Mouse (Mus musculus): ENCODE data around the gene Hcls1. TPM values are rescaled to one million over a fixed set of nuclear protein-coding genes. Genes with fewer than 3 reads are reported as not detected.

The Hcls1 gene
- polyA plus RNA-seq, 3 experiments from 2014 or later, result 180 to 219 (median 188) TPM

DNA sequence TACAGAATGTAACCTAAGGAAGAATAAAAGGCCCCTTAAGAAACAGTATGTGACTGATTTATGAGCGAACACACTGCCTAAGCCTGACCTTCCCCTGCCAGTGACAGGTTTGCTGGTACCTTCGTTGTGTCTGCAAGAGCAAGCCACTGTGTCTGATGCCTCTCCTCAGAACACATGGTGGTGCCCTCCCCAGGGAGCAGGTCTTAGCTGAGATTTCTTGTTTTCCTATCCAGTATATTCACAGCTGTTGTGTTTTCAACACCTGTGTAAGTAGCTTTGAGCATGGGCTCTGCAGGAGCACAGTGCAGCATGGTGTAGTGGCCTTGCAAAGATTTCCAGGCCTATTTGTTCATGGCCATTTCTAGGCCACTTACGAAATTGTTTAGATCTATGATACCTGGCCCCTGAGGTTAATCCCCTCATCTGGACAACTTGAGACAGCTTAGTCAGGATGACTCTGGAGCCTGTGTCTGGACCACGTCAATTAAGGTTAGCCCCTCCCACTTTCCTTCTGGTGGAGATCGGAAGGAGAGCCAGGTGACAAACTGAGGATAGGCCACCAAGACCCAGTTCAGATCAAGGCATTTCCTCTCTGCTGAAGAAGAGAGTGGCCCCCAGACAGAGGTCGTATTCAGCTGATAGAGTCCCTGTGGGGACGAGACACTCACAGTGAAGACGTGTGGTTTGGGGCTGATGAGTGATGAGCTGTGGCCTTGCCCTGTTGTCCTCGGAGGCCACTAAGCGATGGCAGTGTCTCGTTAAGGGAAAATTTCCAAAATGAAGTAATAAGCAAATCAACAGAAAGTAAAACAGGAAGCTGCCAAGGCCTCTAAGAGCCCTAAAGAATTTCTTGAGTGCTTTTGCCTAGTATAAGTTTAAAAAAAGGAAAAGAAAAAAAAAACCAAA, 4.3 kb upstream of the Hcls1 start:
- no peak for ATAC-seq

DNA sequence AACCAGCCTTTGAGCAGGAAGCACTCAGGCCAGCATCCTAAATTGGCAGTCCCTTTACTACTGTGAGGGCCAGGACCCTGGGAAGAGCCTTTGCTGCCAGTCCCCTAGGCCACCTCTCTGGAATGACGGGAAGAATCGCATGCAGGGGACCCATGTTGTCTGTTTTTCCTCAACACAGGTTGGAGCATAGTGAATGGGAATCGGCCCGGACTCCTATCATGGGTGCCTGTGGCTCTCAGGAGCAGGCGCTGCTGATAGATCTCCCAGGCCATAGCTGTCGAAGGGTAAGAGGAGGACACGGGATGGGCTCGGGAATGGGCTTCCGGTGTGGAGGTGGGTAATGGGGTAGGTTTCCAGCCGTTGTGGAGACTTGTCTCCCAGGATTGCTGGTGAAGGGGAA, 3.4 kb upstream of the Hcls1 start:
- no peak for ATAC-seq

DNA sequence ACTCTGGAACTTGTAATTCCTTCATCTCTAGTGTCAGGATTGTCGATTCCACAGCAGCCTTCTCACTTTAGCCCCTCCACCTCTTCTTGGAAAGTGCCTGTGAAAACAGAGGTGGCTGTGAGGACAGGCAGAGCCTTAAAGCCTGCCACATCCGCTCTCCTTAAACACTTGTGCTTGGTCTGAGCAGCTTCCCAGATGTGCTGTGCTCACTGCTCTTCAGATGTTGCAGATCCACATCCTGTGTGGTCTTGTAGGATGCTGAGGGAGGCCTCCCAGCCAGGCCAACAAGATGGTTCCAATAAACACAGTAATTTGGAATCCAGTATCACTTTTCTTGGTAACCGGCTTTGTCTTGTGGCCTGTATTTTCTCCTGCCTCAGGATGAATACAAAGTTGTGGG, 2.8 kb upstream of the Hcls1 start:
- no peak for ATAC-seq

DNA sequence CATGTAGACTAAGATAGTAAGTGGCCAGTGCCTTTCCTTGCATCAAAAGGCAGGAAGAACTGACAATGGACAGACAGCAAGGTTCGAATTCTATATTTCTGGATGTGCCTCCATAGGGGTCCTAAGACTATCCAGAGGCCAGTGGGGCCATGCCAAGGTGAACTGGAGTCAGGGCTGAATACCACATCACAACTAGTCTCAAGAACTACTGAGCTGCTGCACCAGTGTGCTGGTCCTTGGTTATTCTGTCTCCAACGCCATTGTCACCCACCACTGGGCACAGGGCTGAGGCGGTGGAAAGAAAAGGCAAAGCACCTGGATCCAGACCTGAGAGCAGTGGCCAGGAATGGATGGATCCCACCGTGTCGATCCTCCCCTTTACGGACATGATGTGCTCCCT, 2.2 kb upstream of the Hcls1 start:
- ATAC-seq, result no peak

DNA sequence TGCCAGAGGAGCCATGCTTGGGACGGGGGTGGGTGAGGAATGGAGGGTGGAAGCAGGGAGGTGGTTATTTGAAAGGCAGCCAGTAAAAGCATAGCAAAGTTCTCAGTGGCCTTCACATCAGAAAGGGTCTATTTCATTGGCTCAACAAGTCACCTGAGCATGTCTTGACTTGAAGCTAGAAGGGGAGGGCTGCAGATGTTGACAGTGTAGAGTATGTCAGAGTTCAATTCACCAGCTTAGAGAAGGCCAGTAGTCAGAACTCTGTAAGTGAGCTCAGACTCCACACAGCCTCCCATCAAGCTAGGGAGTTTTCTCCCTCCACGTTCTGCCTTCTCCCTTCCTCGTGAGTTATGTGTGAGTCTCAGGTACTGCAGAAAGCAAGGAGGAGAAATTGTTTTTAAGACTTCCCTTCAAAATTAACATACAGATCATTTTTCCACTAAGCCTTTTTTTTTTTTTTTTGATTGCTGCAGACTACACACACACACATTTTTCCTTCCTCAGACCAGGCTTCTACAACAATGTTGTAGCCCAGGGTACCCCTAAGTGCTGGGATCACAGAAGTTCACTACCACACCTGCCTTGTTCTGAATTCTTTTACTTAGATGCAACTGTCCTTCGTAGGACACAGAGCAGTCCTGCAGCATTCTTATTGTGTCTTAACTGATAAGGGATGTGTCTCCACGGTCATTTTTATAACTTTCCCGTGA, 497 bp upstream of the Hcls1 start:
- peak; percentile 62 for ATAC-seq

DNA sequence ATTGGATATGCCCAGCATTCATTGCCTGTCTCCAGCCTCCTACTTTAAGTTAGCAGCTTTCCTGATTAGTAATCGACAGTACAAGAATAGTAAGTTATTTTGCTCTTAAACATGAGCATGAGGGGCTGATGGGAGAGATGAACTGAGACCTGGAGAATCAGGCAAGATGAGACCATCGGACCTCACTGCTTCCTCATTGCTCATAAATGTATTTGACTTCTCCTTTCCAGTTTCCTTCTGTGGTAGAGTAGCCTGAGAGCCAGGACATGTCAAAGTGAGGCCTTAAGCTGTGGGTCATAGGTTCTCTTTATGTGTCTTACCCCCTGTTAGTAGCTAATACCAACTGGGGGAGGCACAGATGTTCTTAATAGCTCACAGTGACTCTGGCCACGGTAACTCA, 1.0 kb downstream of the Hcls1 start:
- no peak for ATAC-seq

DNA sequence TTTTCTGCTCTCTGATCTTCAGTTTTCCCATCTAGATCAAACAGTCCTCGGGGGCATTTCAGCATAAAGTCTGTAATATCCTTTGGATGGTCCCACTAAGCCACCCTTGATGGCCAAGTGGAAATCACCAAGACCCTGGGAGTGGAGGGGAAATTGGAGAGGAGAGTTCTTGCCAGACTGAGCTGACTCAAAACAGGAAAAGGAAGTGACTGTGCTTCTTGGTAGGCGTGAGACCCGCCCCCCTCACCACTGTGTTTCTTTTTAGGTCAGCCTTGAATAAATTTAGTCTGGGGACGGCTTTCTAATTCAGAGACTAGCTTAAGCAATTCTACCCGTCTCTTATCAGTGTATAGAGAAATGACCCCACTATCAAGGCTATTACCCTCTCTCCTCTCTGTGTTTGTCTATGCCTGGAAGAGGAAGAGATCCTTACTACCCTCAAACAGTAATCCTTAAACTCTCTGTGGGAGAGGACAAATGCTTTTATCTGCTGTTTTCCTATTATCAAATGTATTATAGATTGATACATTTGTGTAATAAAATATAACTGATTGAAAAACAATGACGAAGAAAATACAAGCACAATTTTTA, 6.4 kb downstream of the Hcls1 start:
- peak; percentile 98 for ATAC-seq

DNA sequence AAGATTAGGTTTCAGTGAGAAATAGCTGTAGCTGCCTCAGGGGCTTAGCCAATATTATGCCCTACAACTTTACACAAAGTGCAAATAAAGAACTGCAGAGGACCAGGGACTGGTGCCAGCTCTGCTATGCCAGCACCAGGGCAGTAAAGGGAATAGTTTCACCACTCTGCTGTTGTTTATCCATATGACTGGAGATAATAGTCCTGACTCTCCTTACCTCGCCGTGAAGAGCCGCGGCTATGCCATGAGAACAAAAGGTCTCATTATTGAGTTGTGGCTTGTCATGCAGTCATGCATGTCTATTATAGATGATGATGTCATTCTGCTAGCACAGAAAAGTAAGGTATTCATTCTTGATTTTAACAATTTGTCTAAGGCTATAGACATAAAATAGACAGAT, 7.1 kb downstream of the Hcls1 start:
- no peak for ATAC-seq

DNA sequence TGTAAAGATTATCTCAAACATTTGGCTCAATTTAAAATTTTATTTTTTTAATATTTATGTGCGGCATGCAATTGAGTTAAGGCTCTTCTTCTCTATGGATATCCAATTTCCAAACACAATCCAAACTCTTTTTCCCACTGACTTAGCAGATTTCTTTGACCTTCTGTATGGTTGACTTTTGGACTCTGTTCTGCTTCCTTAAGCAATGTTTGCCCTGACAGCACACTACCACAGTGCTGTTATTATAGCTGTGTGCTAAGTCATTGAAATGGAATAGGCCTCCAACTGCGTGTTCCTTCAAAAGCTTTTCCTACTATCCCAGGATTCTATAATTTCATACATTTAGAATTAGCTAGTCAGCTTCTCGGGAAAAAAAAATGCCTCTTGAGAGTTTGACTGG, 8.8 kb downstream of the Hcls1 start:
- ATAC-seq, result no peak

DNA sequence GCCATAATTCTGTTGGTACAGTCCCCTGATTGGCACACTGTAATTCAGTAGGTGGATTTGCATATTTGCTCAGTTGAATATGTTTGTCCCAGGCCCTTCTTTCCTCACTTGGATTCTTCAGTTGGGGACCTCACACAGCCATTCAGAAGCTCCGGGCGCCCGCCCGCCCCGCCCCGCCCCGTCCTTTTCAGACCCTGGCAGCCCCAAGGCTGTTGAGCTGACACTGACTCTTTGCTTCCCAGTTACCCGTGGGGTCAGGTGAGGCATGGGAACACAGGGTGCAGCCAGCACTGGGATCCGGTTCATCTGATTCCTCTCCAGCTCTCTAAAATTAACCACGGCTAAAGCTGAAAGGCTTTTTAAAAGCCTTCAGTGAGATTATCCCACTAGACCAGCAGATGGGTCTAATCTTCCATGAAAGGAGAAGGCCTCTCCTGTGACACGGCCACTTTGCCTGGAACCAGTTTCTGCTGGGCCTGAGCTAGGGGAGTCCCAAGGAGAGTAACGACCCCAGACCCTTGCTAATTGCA, 10.2 kb downstream of the Hcls1 start:
- no peak for ATAC-seq

DNA sequence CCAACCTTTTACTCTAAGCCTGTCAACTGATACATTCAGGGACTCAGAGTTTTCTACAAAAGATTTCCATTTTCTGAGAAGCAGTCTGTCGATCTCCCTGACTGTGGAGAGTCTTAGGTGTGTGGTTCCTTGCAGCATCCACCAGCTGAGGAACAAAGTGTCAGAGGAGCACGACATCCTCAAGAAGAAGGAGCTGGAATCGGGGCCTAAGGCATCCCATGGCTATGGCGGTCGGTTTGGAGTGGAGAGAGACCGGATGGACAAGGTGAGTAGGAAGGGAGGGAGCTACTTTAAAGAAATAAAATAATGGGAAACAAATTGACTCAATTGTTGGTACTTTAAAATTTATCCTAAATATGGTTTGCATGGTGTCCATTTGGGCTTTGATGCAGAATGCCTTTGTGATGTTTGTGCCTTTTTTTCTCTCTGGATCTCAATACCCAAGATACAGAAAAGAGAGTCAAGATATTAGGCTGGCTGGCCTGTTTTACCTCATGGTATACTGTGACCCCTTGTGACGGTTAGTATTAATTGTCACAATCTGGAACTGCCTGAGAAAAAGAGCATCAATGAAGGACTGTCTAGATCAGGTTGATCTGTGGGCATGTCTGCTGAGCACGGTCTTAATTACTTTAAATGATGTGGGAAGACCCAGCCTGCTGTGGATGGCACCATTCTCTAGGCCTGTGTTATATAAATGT, 11.8 kb downstream of the Hcls1 start:
- ATAC-seq, result no peak

DNA sequence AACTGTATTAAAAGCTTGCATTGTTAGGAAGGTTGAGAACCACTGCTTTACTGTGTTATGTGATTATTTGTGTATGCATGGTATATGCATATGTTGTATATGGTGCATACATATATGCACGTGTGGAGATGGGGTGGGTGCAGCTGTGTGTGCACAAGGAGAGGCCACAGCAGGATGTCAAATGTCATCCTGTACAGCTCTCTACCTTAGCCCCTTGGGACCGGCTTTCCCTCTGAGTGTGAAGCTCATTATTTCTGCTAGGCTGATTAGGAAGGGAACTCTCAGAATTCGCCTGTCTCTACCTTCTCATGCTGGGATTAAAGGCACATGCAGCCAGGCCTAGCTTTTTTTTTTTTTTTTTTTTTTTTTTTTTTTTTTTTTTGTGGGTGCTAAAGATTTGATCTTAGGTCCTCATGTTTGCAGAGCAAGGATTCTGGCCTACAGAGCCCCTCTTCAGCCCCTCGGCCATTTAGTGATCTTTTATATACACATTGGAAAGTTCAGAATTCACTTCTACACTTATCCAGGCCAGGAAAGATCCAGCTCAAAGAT, 12.9 kb downstream of the Hcls1 start:
- ATAC-seq, result no peak

DNA sequence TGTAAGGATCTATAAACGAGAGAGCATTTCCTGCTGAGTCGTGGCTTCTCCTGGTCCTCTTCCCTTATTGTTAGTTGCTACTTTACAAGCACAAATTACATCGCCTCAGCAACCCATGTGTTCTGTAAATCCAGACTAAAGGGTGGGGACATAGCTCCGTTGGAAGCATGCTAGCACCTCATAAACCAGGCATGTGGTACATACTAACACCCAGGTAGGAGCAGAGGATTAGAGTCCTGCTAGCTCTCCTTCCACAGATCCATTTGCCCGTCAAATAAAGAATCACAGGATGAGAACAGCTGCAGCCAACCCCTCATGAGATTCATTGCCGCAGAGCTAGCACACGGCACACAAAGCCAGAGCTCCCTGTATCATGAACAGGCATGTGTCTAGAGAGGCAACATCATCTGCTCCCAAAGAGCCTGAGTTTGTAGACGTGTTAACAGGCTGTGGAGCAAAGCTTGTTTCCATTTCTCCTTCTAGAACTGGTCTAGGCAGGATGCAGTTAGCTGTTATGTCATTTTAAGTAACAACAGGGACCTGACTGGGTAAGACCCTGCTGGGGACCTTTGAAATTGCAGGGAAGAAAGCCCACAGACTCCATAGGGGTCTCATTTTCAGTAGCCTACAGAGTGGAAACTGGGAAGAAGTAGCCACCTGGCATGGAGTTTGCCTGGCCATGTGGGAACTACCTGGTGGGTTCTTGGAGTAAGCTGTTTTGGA, 15.0 kb downstream of the Hcls1 start:
- no peak for ATAC-seq

DNA sequence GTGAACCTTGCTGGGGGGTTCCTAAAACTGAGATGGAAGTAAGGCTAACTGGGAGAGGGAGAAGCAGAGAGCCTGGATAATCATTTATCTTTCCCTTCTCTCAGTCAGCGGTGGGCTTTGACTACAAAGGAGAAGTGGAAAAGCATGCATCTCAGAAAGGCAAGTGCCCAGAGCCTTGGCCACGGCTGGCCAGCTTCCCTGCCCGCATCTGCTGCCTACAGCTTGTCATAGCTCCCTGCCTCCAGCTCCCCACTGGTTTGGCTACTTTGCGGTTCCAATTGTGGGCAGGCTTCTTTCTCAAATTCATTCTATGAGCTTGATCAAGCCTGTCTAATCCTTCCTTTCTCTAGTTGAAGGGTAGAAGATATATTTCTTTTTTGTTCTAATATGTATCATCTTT, 16.2 kb downstream of the Hcls1 start:
- ATAC-seq, result no peak

DNA sequence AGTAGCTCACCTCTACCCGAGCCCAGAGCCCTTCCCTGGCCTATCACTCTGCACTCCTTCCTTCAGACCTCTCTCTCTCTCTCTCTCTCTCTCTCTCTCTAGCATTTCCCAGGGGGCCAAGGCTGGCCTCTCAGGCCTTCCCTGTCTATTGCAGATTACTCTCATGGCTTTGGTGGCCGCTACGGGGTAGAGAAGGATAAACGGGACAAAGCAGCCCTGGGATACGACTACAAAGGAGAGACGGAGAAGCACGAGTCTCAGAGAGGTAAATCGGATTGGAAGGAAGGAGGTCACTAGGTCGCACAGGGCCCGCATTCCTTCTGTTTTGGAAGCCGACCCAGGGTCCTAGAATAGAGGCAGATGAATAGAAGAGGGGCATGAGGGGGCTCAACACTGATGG, 20.3 kb downstream of the Hcls1 start:
- no peak for ATAC-seq

DNA sequence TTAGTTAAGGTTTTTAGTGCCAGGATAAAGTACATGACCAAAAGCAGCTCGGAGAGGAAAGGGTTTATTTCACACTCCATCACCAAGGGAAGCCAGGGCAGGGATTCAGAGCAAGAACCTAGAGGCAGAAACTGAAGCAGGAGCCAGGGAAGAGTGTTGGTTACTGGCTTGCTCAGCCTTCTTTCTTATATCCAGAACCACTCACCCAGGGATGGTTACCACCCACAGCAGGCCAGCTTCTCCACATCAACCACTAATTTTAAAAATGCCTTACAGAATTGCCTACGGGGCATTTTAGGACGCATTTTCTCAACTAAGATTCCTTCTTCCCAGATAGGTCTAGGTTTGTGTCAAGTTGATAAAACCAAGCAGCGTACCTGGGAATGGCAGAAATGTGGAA, 28.6 kb downstream of the Hcls1 start:
- ATAC-seq, result no peak

DNA sequence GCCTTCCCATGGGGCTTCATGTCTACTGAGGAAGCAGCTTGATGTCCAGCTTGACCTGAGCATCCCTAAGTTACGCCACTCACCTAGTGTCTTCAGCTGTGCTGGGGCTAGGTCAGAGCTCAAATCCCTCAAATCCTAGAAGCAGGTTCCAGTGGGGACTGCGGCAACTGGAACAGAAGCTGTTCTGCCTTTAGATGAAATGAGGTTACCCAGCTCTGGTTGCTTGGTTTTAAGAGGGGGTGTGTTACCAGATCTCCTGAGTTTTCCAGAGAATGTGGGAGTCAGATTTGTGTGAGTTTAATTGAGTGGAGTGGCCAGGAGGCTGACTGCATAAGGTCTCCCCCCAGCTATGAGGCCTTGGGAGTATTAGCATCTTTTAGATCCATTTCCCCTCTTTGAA, 44.3 kb downstream of the Hcls1 start:
- no peak for ATAC-seq

DNA sequence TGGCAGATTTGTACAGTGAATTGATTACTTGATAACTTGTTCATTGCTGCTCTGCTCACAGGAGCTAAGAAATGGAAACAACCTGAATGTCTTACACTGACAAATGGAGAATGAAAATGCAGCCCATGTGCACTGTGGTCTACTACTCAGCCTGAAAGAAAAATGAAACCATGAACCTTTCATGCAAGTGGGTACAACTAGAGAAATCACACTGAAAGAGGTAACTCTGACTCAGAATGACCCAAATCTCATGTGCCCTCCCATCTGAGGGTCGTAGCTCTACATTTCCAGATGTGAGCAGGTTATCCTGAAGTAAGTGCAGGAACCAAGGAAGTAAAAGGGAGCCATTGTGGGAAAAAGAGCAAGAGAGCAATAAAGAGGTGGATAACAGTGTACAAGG, 49.0 kb downstream of the Hcls1 start:
- no peak for ATAC-seq

DNA sequence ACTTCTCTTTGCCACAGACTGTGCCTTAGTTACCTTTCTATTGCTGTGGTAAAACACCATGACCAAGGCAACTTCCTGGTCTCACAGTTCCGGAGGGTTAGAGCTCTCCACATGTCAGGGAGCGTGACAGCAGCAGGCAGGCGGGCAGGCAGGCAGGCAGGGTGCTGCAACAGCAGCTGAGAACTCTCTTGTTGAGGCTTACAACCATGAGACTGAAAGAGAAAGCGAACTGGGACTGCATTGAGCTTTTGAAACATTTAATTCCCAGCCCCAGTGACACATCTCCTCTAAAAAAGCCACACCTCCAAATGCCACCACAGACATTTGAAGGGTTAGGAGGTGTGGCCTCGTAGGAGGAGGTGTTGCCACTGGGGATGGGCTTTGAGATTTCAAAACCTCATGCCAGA, 50.9 kb downstream of the Hcls1 start:
- ATAC-seq, result peak; percentile 80

DNA sequence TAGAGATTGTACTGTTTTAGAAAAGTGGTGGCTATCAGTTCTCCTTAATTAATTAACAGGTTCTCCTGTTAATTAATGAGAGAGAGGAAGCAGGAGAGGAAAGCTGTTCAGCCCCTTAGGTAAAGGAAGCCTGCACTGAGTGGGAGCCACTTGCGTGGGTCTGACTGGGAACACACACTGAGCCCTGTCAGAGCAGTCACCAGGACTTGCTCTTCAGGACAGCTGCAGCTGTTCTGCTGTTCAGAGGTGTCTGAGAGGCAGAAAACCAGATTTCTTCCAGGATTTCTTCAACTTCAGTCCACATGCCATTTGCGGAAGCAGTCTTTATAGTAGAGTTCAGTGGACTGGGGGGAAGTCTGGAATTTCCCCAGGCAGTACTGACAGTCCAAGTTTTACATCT, 52.6 kb downstream of the Hcls1 start:
- no peak for ATAC-seq

DNA sequence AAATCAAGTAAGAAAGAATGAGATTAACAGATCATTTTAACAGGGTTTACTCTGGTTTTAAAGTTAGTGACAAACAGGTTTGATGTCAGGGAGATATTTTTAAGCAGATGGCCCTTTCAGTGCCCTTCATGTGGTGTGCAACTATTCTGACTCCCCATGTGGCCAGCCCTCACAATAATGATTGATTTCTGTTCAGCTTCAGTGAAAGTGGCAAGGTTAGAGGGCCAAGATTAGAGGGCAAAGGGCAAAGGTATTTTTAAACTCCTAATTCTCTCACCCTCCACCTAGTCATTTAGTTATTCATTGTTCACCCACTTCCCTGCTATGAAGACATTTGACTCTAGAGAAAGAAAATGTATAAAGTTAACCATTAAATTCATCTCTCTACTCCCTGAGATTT, 53.3 kb downstream of the Hcls1 start:
- no peak for ATAC-seq

DNA sequence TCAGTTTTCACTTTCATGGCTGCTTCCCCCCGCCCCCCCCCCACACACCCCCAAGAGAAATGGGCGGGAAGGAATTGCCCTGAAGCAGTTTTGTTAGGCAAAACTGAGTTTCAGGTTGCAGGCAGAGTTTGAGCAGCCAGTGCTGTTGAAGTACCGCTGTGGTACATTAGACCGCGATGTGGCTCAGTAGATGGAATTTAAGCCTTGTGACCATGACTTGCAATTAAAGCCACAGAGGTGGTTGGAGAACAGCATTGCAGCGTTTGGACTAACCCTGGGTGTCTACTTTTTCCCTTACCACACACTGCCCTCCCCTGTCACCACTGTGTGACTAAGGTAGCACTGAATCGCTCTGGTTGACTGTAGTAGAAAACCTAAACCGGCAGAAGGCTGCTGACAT, 54.7 kb downstream of the Hcls1 start:
- ATAC-seq, result peak; percentile 20

Measured in inflammation-experienced regulatory T-cells, adult 6 months (primary cell).